ENCODE assay signal across 10 mouse cellular contexts in the genomic region with DNA sequence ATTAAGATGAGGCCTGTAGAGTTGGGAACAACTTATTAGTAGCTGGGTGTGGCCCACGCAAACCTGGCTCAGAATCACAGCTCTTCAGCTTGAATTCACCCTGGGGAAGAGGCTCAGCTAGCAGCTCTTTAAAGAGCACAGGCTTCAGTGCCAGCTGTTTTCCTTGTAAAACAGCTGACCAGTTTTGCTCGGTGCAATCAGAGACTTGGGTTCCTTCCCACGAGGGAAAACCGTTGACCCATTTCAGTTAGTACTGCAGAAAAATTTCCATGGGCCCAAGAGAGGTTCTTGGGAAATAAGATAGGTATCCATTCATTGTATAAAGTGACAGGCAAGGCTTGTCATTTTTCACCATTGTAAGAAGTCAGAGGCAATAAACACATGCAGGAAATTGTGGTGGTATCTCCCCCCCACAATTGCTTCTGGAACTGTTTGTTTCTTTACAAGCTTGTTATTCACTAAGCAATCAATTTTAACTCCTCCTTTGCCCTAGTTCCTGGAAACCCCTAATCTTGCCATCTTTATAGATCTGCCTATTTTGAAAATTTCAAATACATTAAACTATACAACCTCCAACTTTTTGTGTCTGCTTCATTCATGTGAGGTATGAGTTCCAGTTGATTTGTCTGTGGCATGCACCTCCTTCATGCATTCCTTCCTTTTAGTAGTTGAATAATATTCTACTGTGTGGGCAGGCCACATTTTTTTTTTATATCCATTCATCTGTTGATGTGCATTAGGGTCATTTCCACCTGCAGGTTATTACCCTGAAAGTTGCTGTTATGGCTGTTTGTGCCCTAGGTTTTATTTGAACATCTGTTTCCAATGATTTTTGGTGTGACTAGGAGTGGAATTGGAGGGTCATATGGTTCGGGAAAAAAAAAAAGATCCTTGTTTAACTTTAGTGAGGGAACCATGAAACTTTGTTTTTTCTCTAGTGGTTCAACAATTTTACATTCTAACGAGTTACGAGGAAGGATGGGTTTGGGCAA.
A peak's percentile ranks its signal among the peaks of the same experiment; 100 is the strongest.
DNase-seq lines count a peak whose midpoint lies in the region; TF ChIP-seq lines count a peak whose summit lies in the region.
"Had no signal": no experiment of that assay in that cellular context is flagged by ENCODE, and none has a peak within 500 bp of the region (broad histone marks: within the 10 kb centered on the region; RNA-seq: fewer than 3 reads in every experiment).

No protein-coding gene starts in this region.

- no peak overlapping the region for H3K4me3 ChIP-seq in thymus, adult 2 months (ENCODE audit: control insufficient read depth, insufficient read depth, low read length)
- H3K4me3 ChIP-seq: heart, embryonic 13.5 days; left cerebral cortex, adult 2 months had no signal

- peak overlapping the region; percentile 59 for H3K27ac ChIP-seq in thymus, adult 2 months (ENCODE audit: control insufficient read depth, insufficient read depth, low read length)
- H3K27ac ChIP-seq: heart, embryonic 13.5 days; left cerebral cortex, adult 2 months had no signal

- TF ChIP-seq POLR2A in thymus, adult 2 months (IDR thresholded peaks at IDR 0.05; ENCODE audit: control insufficient read depth, extremely low read depth, insufficient read depth, low read length, poor library complexity) = no peak

- H3K27me3 ChIP-seq in thymus, adult 2 months (ENCODE audit: control insufficient read depth, insufficient read depth, low read length) = no peaks in the 10 kb centered on the region
- H3K27me3 ChIP-seq: heart, embryonic 13.5 days had no signal

- no peaks in the 10 kb centered on the region for H3K36me3 ChIP-seq in thymus, adult 2 months (ENCODE audit: control insufficient read depth, insufficient read depth, low read length)
- H3K36me3 ChIP-seq: heart, embryonic 13.5 days had no signal

- 65% methylated on average over 7 of the region's 7 CpGs for WGBS in thymus, adult 2 months

- no peak for DNase-seq in thymus, adult 2 months
- no peak for DNase-seq in thymus, adult 18-20 months
- DNase-seq in forelimb bud, embryonic 11.5 days (ENCODE audit: low read depth, low spot score) = peak; percentile 70
- peak; percentile 42 to 64 for DNase-seq in kidney, postnatal 25 days
- peak; percentile 18 for DNase-seq in thymus, postnatal 14 days
- no peak for DNase-seq in natural killer cell, adult 2 months (ENCODE audit: low spot score in 2 of 2)
- DNase-seq in layer of hippocampus, postnatal 36 days = no peak
- DNase-seq in testis, postnatal 10 days (ENCODE audit: low spot score) = no peak

- peaks cover 4% of the 10 kb centered on the region for H3K4me1 ChIP-seq in thymus, adult 2 months (replicated peaks; ENCODE audit: control insufficient read depth, insufficient read depth, low read length)
- H3K4me1 ChIP-seq: heart, embryonic 13.5 days had no signal

- TF ChIP-seq CTCF in thymus, adult 2 months (IDR thresholded peaks at IDR 0.05; ENCODE audit: borderline replicate concordance, control insufficient read depth, extremely low read depth, insufficient read depth, low read length, poor library complexity) = no peak

Comparison
In these comparisons a context has a peak if more than half of its experiments do, and no peak if none do; other contexts are left out.
1. DNase-seq: peak in forelimb bud, embryonic 11.5 days (single experiment), kidney, postnatal 25 days (2 of 2) and thymus, postnatal 14 days (single experiment); none in thymus, adult 2 months (single experiment), thymus, adult 18-20 months (0 of 2), natural killer cell, adult 2 months (0 of 2), layer of hippocampus, postnatal 36 days (0 of 2) and testis, postnatal 10 days (single experiment).